Mouse (Mus musculus) megakaryocyte-erythroid progenitor cell, adult 5-6 weeks (primary cell): Measurements from ENCODE around the gene Gm13057. TPM values are rescaled to one million over a fixed set of nuclear protein-coding genes. Genes with fewer than 3 reads are reported as not detected.
"Not testable (repeated sequence)": the region's sequence is repeated elsewhere in the genome, so short reads cannot be mapped to it uniquely, and the experiment has no call there.

Experiments
- ATAC-seq: replicated peaks from 2 replicates; pipeline ENCODE4 v1.8.0; 2016; ENCODE audit warnings: mild to moderate bottlenecking, inconsistent platforms; ENCODE audit not compliant: severe bottlenecking, poor library complexity, low FRiP score, low TSS enrichment
- total RNA-seq, 2 experiments: library from RNA; stranded (forward) in 1 of 2; stranded (reverse) in 1 of 2; fragments of 200-1000, 215-1000 nt in 1 of 2; fragments of >200 nt in 1 of 2; fragmentation: Nextera tagmentation in 1 of 2; gene quantifications; 2 replicates each; pipeline ENCODE4 v1.2.3; 2014 to 2017

Gene Gm13057
- total RNA-seq (2014; fragmentation: Nextera tagmentation) (not detected in 2 replicates), total RNA-seq (2017) (not detected in 2 replicates)

DNA sequence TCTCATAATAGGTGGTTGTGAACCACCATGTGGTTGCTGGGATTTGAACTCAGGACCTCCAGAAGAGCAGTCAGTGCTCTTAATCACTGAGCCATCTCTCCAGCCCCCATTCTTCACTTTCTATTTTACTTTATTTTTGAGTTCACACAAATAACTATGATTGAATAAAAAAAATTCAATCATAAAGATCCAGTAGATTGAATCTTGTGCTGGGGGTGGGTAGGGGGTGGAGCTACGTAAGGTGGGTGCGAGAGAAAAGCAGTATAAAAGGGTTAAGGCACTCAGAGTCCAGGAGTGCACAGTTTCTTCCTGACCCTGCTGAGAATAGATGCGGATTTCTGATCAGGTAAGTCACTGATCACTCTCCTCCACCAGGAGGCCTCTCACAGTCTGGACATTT, at the start of gene Gm13057, which contains the start of gene BC080695:
TSS of gene Gm13057 (plus strand) at position 310 of the 400 bp plus-strand sequence.
TSS of gene BC080695 (plus strand) at position 301 of the 400 bp plus-strand sequence.
- not testable (repeated sequence) for ATAC-seq

GRCm38 (mm10) chr4:143511043-143511442, 40.5 kb upstream of the Gm13057 start, which contains the start of gene Gm13043:
Gene Gm13043 (plus strand): TSS chr4:143511343.
- ATAC-seq: no peak

DNA sequence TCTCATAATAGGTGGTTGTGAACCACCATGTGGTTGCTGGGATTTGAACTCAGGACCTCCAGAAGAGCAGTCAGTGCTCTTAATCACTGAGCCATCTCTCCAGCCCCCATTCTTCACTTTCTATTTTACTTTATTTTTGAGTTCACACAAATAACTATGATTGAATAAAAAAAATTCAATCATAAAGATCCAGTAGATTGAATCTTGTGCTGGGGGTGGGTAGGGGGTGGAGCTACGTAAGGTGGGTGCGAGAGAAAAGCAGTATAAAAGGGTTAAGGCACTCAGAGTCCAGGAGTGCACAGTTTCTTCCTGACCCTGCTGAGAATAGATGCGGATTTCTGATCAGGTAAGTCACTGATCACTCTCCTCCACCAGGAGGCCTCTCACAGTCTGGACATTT, 15.9 kb upstream of the Gm13057 start, which contains the start of gene Gm13040:
TSS of gene Gm13040 (plus strand) at position 301 of the 400 bp plus-strand sequence.
- not testable (repeated sequence) for ATAC-seq

Other genes starting within 250 kb of the Gm13057 start
- gene Lrrc38, start 202.0 kb upstream of the Gm13057 start, total RNA-seq (2014; fragmentation: Nextera tagmentation): not detected in 2 replicates
- gene Lrrc38, start 202.0 kb upstream of the Gm13057 start, total RNA-seq (2017): not detected in 2 replicates
- gene Pramel1, start 157.3 kb upstream of the Gm13057 start, total RNA-seq (2014; fragmentation: Nextera tagmentation): not detected in 2 replicates
- not detected in 2 replicates for gene Pramel1, start 157.3 kb upstream of the Gm13057 start, total RNA-seq (2017)
- gene Pramef8, start 139.3 kb upstream of the Gm13057 start, total RNA-seq (2014; fragmentation: Nextera tagmentation): 4.7 and 8.8 TPM in 2 replicates
- gene Pramef8, start 139.3 kb upstream of the Gm13057 start, total RNA-seq (2017): 8.6 and 29.3 TPM in 2 replicates
- not detected in 2 replicates for gene Oog4, start 101.4 kb upstream of the Gm13057 start, total RNA-seq (2014; fragmentation: Nextera tagmentation)
- gene Oog4, start 101.4 kb upstream of the Gm13057 start, total RNA-seq (2017): not detected in 2 replicates
- gene Gm13043, start 40.4 kb upstream of the Gm13057 start, total RNA-seq (2014; fragmentation: Nextera tagmentation): not detected in 2 replicates
- gene Gm13043, start 40.4 kb upstream of the Gm13057 start, total RNA-seq (2017): not detected in 2 replicates
- gene Gm13040, start 15.8 kb upstream of the Gm13057 start, total RNA-seq (2014; fragmentation: Nextera tagmentation): not detected in 2 replicates
- gene Gm13040, start 15.8 kb upstream of the Gm13057 start, total RNA-seq (2017): not detected in 2 replicates
- not detected in 2 replicates for gene BC080695, start within 50 bp of the Gm13057 start, total RNA-seq (2014; fragmentation: Nextera tagmentation)
- not detected in 2 replicates for gene BC080695, start within 50 bp of the Gm13057 start, total RNA-seq (2017)
- gene Gm13083, start 63.3 kb downstream of the Gm13057 start, total RNA-seq (2014; fragmentation: Nextera tagmentation): not detected in 2 replicates
- gene Gm13083, start 63.3 kb downstream of the Gm13057 start, total RNA-seq (2017): not detected in 2 replicates
- not detected in 2 replicates for gene Gm13088, start 105.5 kb downstream of the Gm13057 start, total RNA-seq (2014; fragmentation: Nextera tagmentation)
- gene Gm13088, start 105.5 kb downstream of the Gm13057 start, total RNA-seq (2017): not detected in 2 replicates
- gene Gm13089, start 151.0 kb downstream of the Gm13057 start, total RNA-seq (2014; fragmentation: Nextera tagmentation): not detected in 2 replicates
- not detected in 2 replicates for gene Gm13089, start 151.0 kb downstream of the Gm13057 start, total RNA-seq (2017)
- gene Gm13078, start 167.7 kb downstream of the Gm13057 start, total RNA-seq (2014; fragmentation: Nextera tagmentation): not detected in 2 replicates
- not detected in 2 replicates for gene Gm13078, start 167.7 kb downstream of the Gm13057 start, total RNA-seq (2017)
- not detected in 2 replicates for gene Gm13023, start 237.6 kb downstream of the Gm13057 start, total RNA-seq (2014; fragmentation: Nextera tagmentation)
- not detected in 2 replicates for gene Gm13023, start 237.6 kb downstream of the Gm13057 start, total RNA-seq (2017)